Mouse (Mus musculus): Measurements from ENCODE around the gene Stpg4.

- TF ChIP-seq EP300 (IDR thresholded peaks at IDR 0.05; ENCODE audit: low read depth) (no peak), CTCF (IDR thresholded peaks at IDR 0.05; ENCODE audit: low read depth) (no peak)
Observed at GRCm38 (mm10) chr17:87470282-87470681, 42.7 kb upstream of the Stpg4 start.
